Mouse (Mus musculus) forebrain, embryonic 14.5 days (tissue): ENCODE results near the gene Hmcn2. TPM values are rescaled to one million over a fixed set of nuclear protein-coding genes. Genes with fewer than 3 reads are reported as not detected.

Experiments used
- ATAC-seq: fragments of 200-750 bp; cut with Nextera tagmentation; 2 replicates; pipeline ENCODE4 v1.8.0; 2017; ENCODE audit warnings: mild to moderate bottlenecking, moderate library complexity
- DNase-seq: peaks from one replicate; pipeline ENCODE4 v3.0.0-alpha.2; 2015; ENCODE audit warnings: low spot score
- H3K27ac ChIP-seq: fragments of 300-500 bp; sonication (generic); 2 replicates; pipeline ENCODE4 v1.5.1; 2014; ENCODE audit warnings: low read depth, mild to moderate bottlenecking, control low read depth, low read length, moderate library complexity
- H3K27me3 ChIP-seq: fragments of 300-500 bp; sonication (generic); replicated peaks from 2 replicates; pipeline ENCODE4 v1.6.1; 2014; ENCODE audit warnings: low read length, control low read depth, mixed read lengths; ENCODE audit not compliant: control insufficient read depth, insufficient read depth
- H3K36me3 ChIP-seq: fragments of 300-500 bp; sonication (generic); 2 replicates; pipeline ENCODE4 v1.6.1; 2014; ENCODE audit warnings: low read length, control low read depth; ENCODE audit not compliant: control insufficient read depth, insufficient read depth
- H3K4me1 ChIP-seq: fragments of 300-500 bp; sonication (generic); 2 replicates; pipeline ENCODE4 v1.6.1; 2014; ENCODE audit warnings: antibody characterized with exemption, low read length, control low read depth; ENCODE audit not compliant: control insufficient read depth, insufficient read depth
- H3K4me2 ChIP-seq: fragments of 300-500 bp; sonication (generic); 2 replicates; pipeline ENCODE4 v1.6.1; 2014; ENCODE audit warnings: mild to moderate bottlenecking, control low read depth, low read length
- H3K4me3 ChIP-seq: fragments of 300-500 bp; sonication (generic); 2 replicates; pipeline ENCODE4 v1.5.1; 2014; ENCODE audit warnings: low read depth, low read length, control low read depth
- H3K9ac ChIP-seq: fragments of 300-500 bp; sonication (generic); 2 replicates; pipeline ENCODE4 v1.6.1; 2014; ENCODE audit warnings: mild to moderate bottlenecking, low read length, control low read depth, moderate library complexity
- H3K9me3 ChIP-seq: fragments of 300-500 bp; sonication (generic); replicated peaks from 2 replicates; pipeline ENCODE4 v1.6.1; 2016; ENCODE audit warnings: low read length, control low read depth, mixed read lengths; ENCODE audit not compliant: control insufficient read depth
- WGBS: fragments of 180-500 bp; shearing (Covaris S2); extraction: QIAGEN DNeasy Blood & Tissue Kit; methylation state at CpG from one replicate; pipeline ENCODE4 v1.1.7; 2014; 5-methylcytosine and 5-hydroxymethylcytosine counted together
- polyA plus RNA-seq: library from polyadenylated mRNA; unstranded; fragments of >200 nt; fragmentation: Nextera tagmentation; extraction: Ambion mirVana; gene quantifications from 2 replicates; pipeline ENCODE4 v1.2.1, GENCODE M21; 2014

Hmcn2 gene
- polyA plus RNA-seq, 1 experiment from 2014 or later: 0.17 TPM

- peak; percentile 53 for DNase-seq
Measured at GRCm38 (mm10) chr2:31469931-31470682, 155.9 kb downstream of the Hmcn2 start, which contains the start of gene Ass1. Ass1 (plus strand) TSS chr2:31470207.

DNA sequence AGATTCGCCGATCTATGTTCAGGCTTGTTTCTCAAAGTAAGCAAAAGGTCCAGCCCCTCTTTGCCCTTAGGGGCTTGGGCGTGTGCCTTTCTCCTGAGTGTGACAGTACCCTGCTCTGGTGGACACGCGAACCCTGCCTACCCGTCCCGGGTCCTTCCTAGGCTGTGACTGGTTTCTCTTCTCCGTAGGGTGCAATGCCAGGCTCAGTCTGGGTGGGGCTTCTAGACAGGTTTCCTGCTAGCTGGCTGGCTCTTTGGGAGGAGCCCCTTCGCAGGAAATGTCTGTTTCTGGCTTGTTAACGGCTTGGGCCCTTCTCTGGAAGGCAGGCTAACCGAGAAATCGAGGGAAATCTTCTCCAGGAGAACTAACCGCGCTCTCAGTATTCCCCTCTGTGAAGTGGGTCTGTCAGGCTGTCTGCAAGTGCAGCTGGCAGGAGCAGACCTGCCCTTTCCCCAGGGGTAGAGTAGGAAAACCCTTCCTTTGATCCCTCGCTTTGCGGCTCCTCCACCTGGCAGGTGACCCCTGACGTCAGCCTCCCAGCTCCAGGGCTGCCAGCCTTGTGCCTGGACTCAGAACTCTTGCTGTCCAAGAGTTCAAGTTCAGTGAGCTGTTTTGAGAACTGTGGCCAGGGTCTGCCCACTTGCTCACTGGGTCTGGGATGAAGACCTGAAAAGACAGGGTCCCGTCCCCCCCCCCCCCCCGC lies 156.6 kb downstream of the Hmcn2 start:
- no peak overlapping the region for H3K27ac ChIP-seq
- 9% methylated on average over 18 of the region's 19 CpGs for WGBS
- H3K9me3 ChIP-seq: no peaks in the 10 kb centered on the region
- ATAC-seq (no peak), DNase-seq (no peak)
- no peaks in the 10 kb centered on the region for H3K36me3 ChIP-seq
- no peak overlapping the region for H3K9ac ChIP-seq
- H3K4me1 ChIP-seq: peaks cover 8% of the 10 kb centered on the region; the same call in 1 of the 2 replicates
- H3K4me3 ChIP-seq: peak overlapping the region; percentile 38
- H3K4me2 ChIP-seq: peak overlapping the region; percentile 80
- peaks cover 36% of the 10 kb centered on the region for H3K27me3 ChIP-seq

More at GRCm38 (mm10) chr2:31469931-31470682, 155.9 kb downstream of the Hmcn2 start, which contains the start of gene Ass1:
- no peaks in the 10 kb centered on the region for H3K9me3 ChIP-seq
- H3K4me1 ChIP-seq: peaks cover 8% of the 10 kb centered on the region; the same call in 1 of the 2 replicates
- H3K4me2 ChIP-seq: peak within 1 kb of the TSS; percentile 80
- ATAC-seq: peak; percentile 58
- peaks cover 36% of the 10 kb centered on the region for H3K27me3 ChIP-seq
- no peaks in the 10 kb centered on the region for H3K36me3 ChIP-seq
- H3K4me3 ChIP-seq: peak within 1 kb of the TSS; percentile 38
- under 1% methylated on average over 48 of the region's 49 CpGs for WGBS
- H3K9ac ChIP-seq: peak within 1 kb of the TSS; percentile 52
- H3K27ac ChIP-seq: no peak within 1 kb of the TSS

GRCm38 (mm10) chr2:31471611-31472010 lies 157.4 kb downstream of the Hmcn2 start:
- Histone ChIP-seq H3K27me3 (peaks cover 36% of the 10 kb centered on the region), H3K9me3 (no peaks in the 10 kb centered on the region), H3K9ac (no peak overlapping the region), H3K27ac (no peak overlapping the region), H3K4me3 (no peak overlapping the region), H3K36me3 (no peaks in the 10 kb centered on the region), H3K4me2 (no peak overlapping the region), H3K4me1 (peaks cover 8% of the 10 kb centered on the region; the same call in 1 of the 2 replicates)
- DNase-seq: no peak
- WGBS: 56% methylated on average over 6 of the region's 6 CpGs
- no peak for ATAC-seq

GRCm38 (mm10) chr2:31472406-31473065 lies 158.3 kb downstream of the Hmcn2 start:
- H3K27me3 ChIP-seq: peaks cover 36% of the 10 kb centered on the region
- peaks cover 8% of the 10 kb centered on the region; the same call in 1 of the 2 replicates for H3K4me1 ChIP-seq
- no peaks in the 10 kb centered on the region for H3K36me3 ChIP-seq
- H3K4me2 ChIP-seq: no peak overlapping the region
- DNase-seq (peak; percentile 62), ATAC-seq (no peak)
- H3K27ac ChIP-seq: no peak overlapping the region
- H3K9ac ChIP-seq: no peak overlapping the region
- no peak overlapping the region for H3K4me3 ChIP-seq
- WGBS: 52% methylated on average over 10 of the region's 10 CpGs
- H3K9me3 ChIP-seq: no peaks in the 10 kb centered on the region

- no peak for DNase-seq
- no peaks in the 10 kb centered on the region for H3K9me3 ChIP-seq
- peaks cover 8% of the 10 kb centered on the region; the same call in 1 of the 2 replicates for H3K4me1 ChIP-seq
- no peak overlapping the region for H3K4me2 ChIP-seq
- no peak overlapping the region for H3K27ac ChIP-seq
- H3K27me3 ChIP-seq: peaks cover 34% of the 10 kb centered on the region
- ATAC-seq: no peak
- H3K9ac ChIP-seq: no peak overlapping the region
- WGBS: 70% methylated on average over 4 of the region's 4 CpGs
- no peak overlapping the region for H3K4me3 ChIP-seq
- no peaks in the 10 kb centered on the region for H3K36me3 ChIP-seq
Measured at GRCm38 (mm10) chr2:31473941-31474340, 159.7 kb downstream of the Hmcn2 start.

DNA sequence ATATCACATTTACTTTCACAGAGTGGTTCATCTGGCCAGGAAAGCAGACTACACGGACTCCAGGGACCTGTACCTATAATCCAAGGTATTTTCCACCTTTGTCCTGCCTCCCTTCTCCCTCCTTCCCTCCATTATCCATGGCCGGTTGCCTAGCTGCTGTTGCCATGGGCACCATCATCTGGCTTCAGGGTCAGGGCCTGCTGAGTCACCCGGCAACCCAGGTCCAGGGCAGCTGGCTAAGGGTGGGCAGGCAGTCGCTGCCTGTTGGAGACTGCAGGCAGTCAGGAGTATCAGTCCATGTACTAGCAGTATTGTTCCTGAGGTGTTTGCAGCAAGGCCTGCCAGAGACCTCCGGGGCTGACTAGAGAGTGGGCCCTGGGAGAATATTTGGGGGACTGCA lies 160.5 kb downstream of the Hmcn2 start:
- Histone ChIP-seq H3K4me2 (no peak overlapping the region), H3K27ac (no peak overlapping the region), H3K9ac (no peak overlapping the region), H3K4me3 (no peak overlapping the region), H3K36me3 (no peaks in the 10 kb centered on the region), H3K27me3 (peaks cover 31% of the 10 kb centered on the region), H3K9me3 (no peaks in the 10 kb centered on the region), H3K4me1 (peaks cover 6% of the 10 kb centered on the region; the same call in 1 of the 2 replicates)
- WGBS: 51% methylated on average over 5 of the region's 5 CpGs
- DNase-seq: no peak
- ATAC-seq: no peak

GRCm38 (mm10) chr2:31476107-31476820 lies 162.0 kb downstream of the Hmcn2 start:
- no peak overlapping the region for H3K4me3 ChIP-seq
- no peaks in the 10 kb centered on the region for H3K36me3 ChIP-seq
- ATAC-seq: no peak
- DNase-seq: no peak
- WGBS: 70% methylated on average over 10 of the region's 10 CpGs
- no peaks in the 10 kb centered on the region for H3K9me3 ChIP-seq
- H3K27me3 ChIP-seq: peaks cover 16% of the 10 kb centered on the region
- H3K4me1 ChIP-seq: no peaks in the 10 kb centered on the region
- H3K9ac ChIP-seq: no peak overlapping the region
- H3K27ac ChIP-seq: no peak overlapping the region
- no peak overlapping the region for H3K4me2 ChIP-seq
